Mouse (Mus musculus) myocyte (in vitro differentiated cells): Measurements from ENCODE around the gene Fkbpl. TPM values are rescaled to one million over a fixed set of nuclear protein-coding genes. Genes with fewer than 3 reads are reported as not detected.

ENCODE experiments used
- H3K27me3 ChIP-seq: one replicate; pipeline ENCODE4 v1.6.1; 2011; ENCODE audit not compliant: control insufficient read depth, insufficient read depth, insufficient read length
- H3K36me3 ChIP-seq: one replicate; pipeline ENCODE4 v1.6.1; 2011; ENCODE audit not compliant: control insufficient read depth, insufficient read depth
- H3K4me2 ChIP-seq: one replicate; pipeline ENCODE4 v1.6.1; 2011; ENCODE audit warnings: low read depth, control low read depth
- H3K4me3 ChIP-seq: one replicate; pipeline ENCODE4 v1.5.1; 2011; ENCODE audit warnings: mild to moderate bottlenecking, control low read depth, moderate library complexity
- H3K79me2 ChIP-seq: one replicate; pipeline ENCODE4 v1.6.1; 2011; ENCODE audit not compliant: control insufficient read depth, insufficient read depth
- H3ac ChIP-seq: one replicate; pipeline ENCODE4 v1.6.1; 2011; ENCODE audit not compliant: control insufficient read depth, insufficient read length
- CEBPB ChIP-seq: IDR thresholded peaks from 2 replicates; pipeline ENCODE4 v1.6.1; 2011; ENCODE audit warnings: mild to moderate bottlenecking, moderate library complexity; ENCODE audit not compliant: poor library complexity, insufficient read depth, severe bottlenecking
- E2F4 ChIP-seq: IDR thresholded peaks from one replicate; pipeline ENCODE4 v1.6.1; 2011; ENCODE audit warnings: mild to moderate bottlenecking, control low read depth, moderate library complexity; ENCODE audit not compliant: insufficient read depth
- MAX ChIP-seq: IDR thresholded peaks from one replicate; pipeline ENCODE4 v1.6.1; 2011; ENCODE audit warnings: low read depth, mild to moderate bottlenecking, control low read depth
- MYOD1 ChIP-seq, 3 experiments: IDR thresholded peaks; one replicate each; pipeline ENCODE4 v1.6.1; 2011; ENCODE audit warnings: control low read depth in 2 of 3, low read depth in 2 of 3, mild to moderate bottlenecking in 2 of 3, moderate library complexity in 1 of 3; ENCODE audit not compliant: insufficient read length in 2 of 3, control insufficient read depth in 1 of 3
- MYOG ChIP-seq, 3 experiments: IDR thresholded peaks; one replicate each; pipeline ENCODE4 v1.6.1; 2011; ENCODE audit warnings: control low read depth in 2 of 3, low read depth in 2 of 3, mild to moderate bottlenecking in 2 of 3; ENCODE audit not compliant: insufficient read length in 2 of 3, control insufficient read depth in 1 of 3, insufficient read depth in 1 of 3
- POLR2A ChIP-seq: IDR thresholded peaks from one replicate; pipeline ENCODE4 v1.6.1; 2011; ENCODE audit warnings: low read depth, mild to moderate bottlenecking, control low read depth, moderate library complexity; ENCODE audit not compliant: insufficient read length
- POLR2AphosphoS2 ChIP-seq: IDR thresholded peaks from one replicate; pipeline ENCODE4 v1.6.1; 2011; ENCODE audit warnings: low read depth, control low read depth; ENCODE audit not compliant: insufficient read length
- REST ChIP-seq: IDR thresholded peaks from one replicate; pipeline ENCODE4 v1.6.1; 2011; ENCODE audit warnings: mild to moderate bottlenecking, control low read depth, moderate library complexity; ENCODE audit not compliant: insufficient read depth, insufficient read length
- SRF ChIP-seq: IDR thresholded peaks from one replicate; pipeline ENCODE4 v1.6.1; 2011; ENCODE audit warnings: low read depth; ENCODE audit not compliant: control insufficient read depth, insufficient read length
- TCF12 ChIP-seq: IDR thresholded peaks from one replicate; pipeline ENCODE4 v1.6.1; 2011; ENCODE audit warnings: mild to moderate bottlenecking, control low read depth; ENCODE audit not compliant: poor library complexity, insufficient read depth, severe bottlenecking
- TCF3 ChIP-seq: IDR thresholded peaks from one replicate; pipeline ENCODE4 v1.6.1; 2011; ENCODE audit warnings: low read depth, control low read depth; ENCODE audit not compliant: insufficient read length
- USF1 ChIP-seq: IDR thresholded peaks from one replicate; pipeline ENCODE4 v1.6.1; 2011; ENCODE audit warnings: low read depth, mild to moderate bottlenecking, control low read depth, moderate library complexity
- polyA plus RNA-seq: library from polyadenylated mRNA; unstranded; fragments of >200 nt; fragmentation: generic; extraction: Trizol; gene quantifications from one replicate; pipeline ENCODE4 v1.2.1, GENCODE M21; 2012; ENCODE audit warnings: missing spikeins

The Fkbpl gene
- polyA plus RNA-seq, 1 experiment: 13.5 TPM

DNA sequence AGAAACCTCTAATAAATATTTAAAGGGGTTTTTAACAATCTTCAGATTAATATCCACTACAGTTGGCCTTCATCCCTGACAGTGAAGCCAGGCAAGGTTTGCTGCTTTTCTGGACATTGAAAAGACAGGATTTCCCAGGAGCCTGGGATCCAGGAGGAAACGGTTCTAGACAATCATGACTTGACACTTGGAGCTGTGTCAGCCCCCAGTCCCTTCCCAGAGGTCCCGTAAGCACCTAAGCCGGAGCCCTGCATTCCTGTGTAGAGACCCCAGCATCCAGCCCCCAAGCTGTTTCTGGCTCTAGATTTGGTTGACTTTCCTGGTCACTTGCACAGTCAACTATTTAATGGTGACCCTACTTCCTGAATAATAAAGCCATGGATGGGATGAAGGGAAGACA lies 14.0 kb downstream of the Fkbpl start:
- no peaks in the 10 kb centered on the region for H3K79me2 ChIP-seq
- H3K27me3 ChIP-seq: peaks cover 43% of the 10 kb centered on the region
- TF ChIP-seq TCF3 (no peak), POLR2A (no peak), MAX (no peak), MYOG (IDR thresholded peaks at IDR 0.05; ENCODE audit: control insufficient read depth in 1 of 3, insufficient read depth in 1 of 3, insufficient read length in 2 of 3, low read depth in 2 of 3) (no peak), E2F4 (no peak), MYOD1 (IDR thresholded peaks at IDR 0.05; ENCODE audit: control insufficient read depth in 1 of 3, insufficient read length in 2 of 3, low read depth in 2 of 3) (no peak), CEBPB (no peak), TCF12 (no peak), USF1 (no peak), REST (no peak), POLR2AphosphoS2 (no peak), SRF (no peak)

DNA sequence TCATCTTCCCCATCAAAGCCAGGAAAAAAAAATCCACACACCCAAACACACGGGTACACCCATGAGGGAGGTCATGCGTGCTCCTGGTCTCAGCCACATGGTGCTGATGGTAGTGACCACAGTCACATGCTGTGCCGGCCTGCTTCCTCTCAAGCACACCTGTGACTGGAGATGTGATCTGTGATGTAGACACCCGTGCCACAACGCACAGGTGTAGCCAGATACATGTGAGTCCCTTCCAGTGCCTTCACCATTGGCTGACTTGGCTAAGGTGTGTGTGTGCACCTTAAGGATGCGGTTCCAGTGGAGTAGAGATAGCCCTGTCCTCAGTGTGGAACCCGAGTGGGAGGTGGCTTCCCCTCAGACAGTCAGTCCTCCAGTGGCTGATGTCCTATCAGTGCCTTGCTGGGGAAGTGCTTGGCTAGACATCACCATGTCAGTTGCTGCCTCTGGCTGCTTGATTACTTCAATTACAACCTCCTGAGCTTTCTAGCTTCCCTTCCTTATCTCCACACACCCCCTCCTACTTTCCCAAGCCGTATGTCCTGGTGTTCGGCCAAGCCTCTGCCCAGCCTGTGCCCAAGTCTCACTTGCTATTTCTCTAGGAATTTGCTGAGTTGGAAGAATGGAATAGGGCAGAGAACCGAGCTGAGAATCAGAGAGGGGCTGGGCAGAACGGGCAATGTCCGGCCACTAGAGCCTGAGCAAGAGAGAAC lies 14.8 kb downstream of the Fkbpl start:
- no peak overlapping the region for H3K4me3 ChIP-seq
- H3K4me2 ChIP-seq: no peak overlapping the region
- peaks cover 46% of the 10 kb centered on the region for H3K27me3 ChIP-seq
- no peaks in the 10 kb centered on the region for H3K36me3 ChIP-seq
- no peak overlapping the region for H3ac ChIP-seq
- no peaks in the 10 kb centered on the region for H3K79me2 ChIP-seq
- TF ChIP-seq POLR2A (no peak), USF1 (no peak), REST (no peak), POLR2AphosphoS2 (no peak), CEBPB (no peak), TCF12 (no peak), MAX (no peak), TCF3 (no peak), MYOG (IDR thresholded peaks at IDR 0.05; ENCODE audit: control insufficient read depth in 1 of 3, insufficient read depth in 1 of 3, insufficient read length in 2 of 3, low read depth in 2 of 3) (no peak), SRF (no peak), MYOD1 (IDR thresholded peaks at IDR 0.05; ENCODE audit: control insufficient read depth in 1 of 3, insufficient read length in 2 of 3, low read depth in 2 of 3) (no peak)

More for the DNA sequence above, 14.0 kb downstream of the Fkbpl start:
- H3K4me2 ChIP-seq: no peak overlapping the region
- no peak overlapping the region for H3ac ChIP-seq
- H3K4me3 ChIP-seq: no peak overlapping the region
- no peaks in the 10 kb centered on the region for H3K36me3 ChIP-seq

DNA sequence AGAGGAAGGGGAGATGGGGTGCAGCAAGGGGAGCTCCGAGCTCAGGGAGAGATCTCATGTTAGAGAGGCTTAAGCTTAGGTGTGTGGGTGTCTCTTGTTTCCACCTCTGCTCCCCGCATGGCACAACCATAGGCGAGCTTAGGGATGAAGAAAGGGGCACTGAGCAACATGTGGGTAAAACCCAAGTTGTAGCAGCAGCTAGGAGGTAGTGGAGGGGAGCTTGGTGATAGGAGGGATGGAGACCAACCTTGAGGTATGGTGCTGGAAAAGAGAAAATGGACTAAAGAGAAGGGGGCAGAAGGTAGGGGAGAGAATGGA lies 15.3 kb downstream of the Fkbpl start:
- H3ac ChIP-seq: no peak overlapping the region
- no peaks in the 10 kb centered on the region for H3K79me2 ChIP-seq
- no peak overlapping the region for H3K4me2 ChIP-seq
- H3K36me3 ChIP-seq: no peaks in the 10 kb centered on the region
- TF ChIP-seq SRF: no peak
- TF ChIP-seq MAX: no peak
- no peak for TF ChIP-seq POLR2A
- TF ChIP-seq MYOD1 (IDR thresholded peaks at IDR 0.05; ENCODE audit: control insufficient read depth in 1 of 3, insufficient read length in 2 of 3, low read depth in 2 of 3): no peak
- TF ChIP-seq USF1: no peak
- no peak for TF ChIP-seq TCF3
- no peak for TF ChIP-seq TCF12
- TF ChIP-seq POLR2AphosphoS2: no peak
- TF ChIP-seq REST: no peak
- no peak for TF ChIP-seq MYOG (IDR thresholded peaks at IDR 0.05; ENCODE audit: control insufficient read depth in 1 of 3, insufficient read depth in 1 of 3, insufficient read length in 2 of 3, low read depth in 2 of 3)
- TF ChIP-seq E2F4: no peak
- TF ChIP-seq CEBPB: no peak
- peaks cover 46% of the 10 kb centered on the region for H3K27me3 ChIP-seq
- no peak overlapping the region for H3K4me3 ChIP-seq

DNA sequence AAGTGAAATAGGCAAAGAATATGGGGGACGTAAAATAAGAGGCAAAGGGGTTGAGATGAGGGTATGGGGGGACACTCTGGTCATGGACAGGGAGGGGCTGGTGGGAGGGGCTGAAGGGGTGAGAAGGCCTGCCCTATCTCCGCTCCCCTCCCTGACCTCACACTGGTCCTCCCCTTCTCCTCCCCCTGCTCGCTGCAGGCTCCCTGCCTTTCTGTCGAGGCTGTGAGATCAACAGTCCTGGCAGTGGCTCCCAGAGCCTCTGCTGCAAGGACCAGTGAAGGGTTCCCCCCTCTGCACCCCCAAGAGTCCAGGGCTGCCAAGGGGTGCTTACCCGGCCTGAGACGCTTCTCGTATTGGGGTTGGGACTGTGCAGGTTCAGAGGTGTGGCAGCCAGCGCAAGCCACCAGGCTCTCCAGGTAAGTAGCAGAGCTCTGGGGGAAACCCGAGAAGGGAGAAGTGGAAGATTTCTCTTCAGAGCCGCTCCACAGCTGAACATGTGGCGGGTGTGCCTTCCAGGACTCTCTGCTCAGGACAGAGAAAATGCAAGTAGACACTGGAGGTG lies 15.8 kb downstream of the Fkbpl start:
- TF ChIP-seq E2F4: no peak
- no peak for TF ChIP-seq SRF
- TF ChIP-seq POLR2AphosphoS2: no peak
- no peak for TF ChIP-seq POLR2A
- no peak for TF ChIP-seq CEBPB
- no peak for TF ChIP-seq USF1
- no peak for TF ChIP-seq MAX
- TF ChIP-seq TCF12: no peak
- TF ChIP-seq MYOG (IDR thresholded peaks at IDR 0.05; ENCODE audit: control insufficient read depth in 1 of 3, insufficient read depth in 1 of 3, insufficient read length in 2 of 3, low read depth in 2 of 3): no peak
- no peak for TF ChIP-seq MYOD1 (IDR thresholded peaks at IDR 0.05; ENCODE audit: control insufficient read depth in 1 of 3, insufficient read length in 2 of 3, low read depth in 2 of 3)
- TF ChIP-seq REST: no peak
- no peak for TF ChIP-seq TCF3
- Histone ChIP-seq H3K36me3 (no peaks in the 10 kb centered on the region), H3K27me3 (peaks cover 51% of the 10 kb centered on the region), H3ac (no peak overlapping the region), H3K4me2 (no peak overlapping the region), H3K4me3 (no peak overlapping the region), H3K79me2 (no peaks in the 10 kb centered on the region)
